Mouse (Mus musculus): ENCODE measurements around the gene Uckl1. TPM values are rescaled to one million over a fixed set of nuclear protein-coding genes. Genes with fewer than 3 reads are reported as not detected.

Gene Uckl1
- polyA plus RNA-seq, 1 experiment from 2014 or later = 73.6 TPM

DNA sequence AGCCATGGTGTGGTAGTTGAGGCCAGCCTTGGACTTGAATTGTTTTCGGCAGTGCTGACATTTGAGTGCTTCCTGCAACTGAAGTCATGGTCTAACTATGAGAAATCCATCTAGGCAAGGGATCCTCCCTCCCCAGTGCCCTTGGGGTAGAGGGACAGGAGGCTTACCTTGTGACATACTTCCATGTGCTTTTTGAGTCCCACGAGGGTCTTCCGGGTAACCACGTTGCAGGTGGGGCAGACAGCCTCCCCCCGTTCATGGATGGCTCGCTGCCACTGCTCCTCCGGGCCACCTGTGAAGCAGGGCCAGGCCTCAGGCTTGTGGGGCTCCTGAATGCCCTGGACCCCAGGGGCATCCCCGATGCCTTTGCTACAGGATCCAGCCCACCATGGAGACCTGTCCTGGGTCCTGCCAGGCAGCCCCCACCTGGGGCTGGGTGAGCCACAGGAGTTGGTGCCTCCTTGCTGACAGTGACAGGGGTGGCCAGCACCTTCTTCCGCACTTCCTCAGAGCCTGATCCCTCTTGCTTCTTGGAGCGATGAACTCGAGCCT, 3.6 kb upstream of the Uckl1 start:
- Histone ChIP-seq H3K27me3 (no peaks in the 10 kb centered on the region), H3K9ac (no peak overlapping the region), H3K4me2 (no peak overlapping the region), H3K36me3 (peaks cover 75% of the 10 kb centered on the region), H3K4me1 (replicated peaks) (peaks cover 27% of the 10 kb centered on the region), H3K9me3 (no peaks in the 10 kb centered on the region), H3K4me3 (no peak overlapping the region), H3K27ac (replicated peaks) (no peak overlapping the region)
- WGBS = 89% methylated on average over 11 of the region's 11 CpGs
- ATAC-seq (ENCODE audit: low read depth) = no peak

DNA sequence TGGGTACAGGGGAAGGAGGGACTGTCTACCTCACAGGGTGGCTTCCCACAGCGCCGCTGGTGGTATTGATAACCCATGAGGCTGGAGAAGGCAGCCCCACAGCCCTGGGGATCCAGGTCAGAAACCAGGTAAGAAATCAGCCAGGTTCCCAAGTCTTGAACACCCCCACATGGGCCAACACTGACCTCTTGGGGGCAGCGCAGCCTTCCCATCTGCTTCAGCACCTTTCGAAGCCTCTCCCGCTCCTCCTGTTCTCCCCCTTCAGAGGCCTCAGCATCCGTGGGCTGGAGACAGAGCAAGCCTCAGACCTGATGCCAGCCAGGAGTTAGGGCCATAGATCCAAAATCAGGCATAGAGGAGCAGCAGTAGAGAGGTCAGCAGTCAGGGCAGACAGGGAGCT, 3.1 kb upstream of the Uckl1 start:
- Histone ChIP-seq H3K4me3 (no peak overlapping the region), H3K9ac (no peak overlapping the region), H3K27me3 (no peaks in the 10 kb centered on the region), H3K4me1 (replicated peaks) (peaks cover 22% of the 10 kb centered on the region), H3K36me3 (peaks cover 80% of the 10 kb centered on the region), H3K4me2 (no peak overlapping the region), H3K27ac (replicated peaks) (no peak overlapping the region), H3K9me3 (no peaks in the 10 kb centered on the region)
- 81% methylated on average over 6 of the region's 6 CpGs for WGBS
- no peak for ATAC-seq (ENCODE audit: low read depth)

DNA sequence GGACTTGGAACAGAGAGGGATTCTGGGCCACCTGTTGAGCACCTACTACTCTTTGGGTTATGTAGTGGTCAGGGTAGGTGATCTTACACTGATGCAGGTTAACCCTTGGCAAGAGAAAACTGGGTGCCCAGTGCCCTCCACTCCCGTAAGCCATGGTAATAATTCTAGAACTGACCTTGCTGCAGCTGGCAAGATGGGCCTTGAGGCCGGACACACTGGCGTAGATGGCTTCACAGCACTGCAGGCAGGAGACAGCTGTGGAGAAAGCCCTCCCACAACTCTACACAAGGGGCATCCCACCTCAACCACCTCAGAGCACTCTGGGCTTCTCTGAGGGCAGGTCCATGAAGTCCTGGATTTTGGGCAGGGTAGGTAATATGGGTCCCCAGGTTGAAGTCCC, 1.4 kb upstream of the Uckl1 start:
- ATAC-seq (ENCODE audit: low read depth) = no peak
- 97% methylated on average over 3 of the region's 3 CpGs for WGBS
- H3K9ac ChIP-seq = no peak overlapping the region

DNA sequence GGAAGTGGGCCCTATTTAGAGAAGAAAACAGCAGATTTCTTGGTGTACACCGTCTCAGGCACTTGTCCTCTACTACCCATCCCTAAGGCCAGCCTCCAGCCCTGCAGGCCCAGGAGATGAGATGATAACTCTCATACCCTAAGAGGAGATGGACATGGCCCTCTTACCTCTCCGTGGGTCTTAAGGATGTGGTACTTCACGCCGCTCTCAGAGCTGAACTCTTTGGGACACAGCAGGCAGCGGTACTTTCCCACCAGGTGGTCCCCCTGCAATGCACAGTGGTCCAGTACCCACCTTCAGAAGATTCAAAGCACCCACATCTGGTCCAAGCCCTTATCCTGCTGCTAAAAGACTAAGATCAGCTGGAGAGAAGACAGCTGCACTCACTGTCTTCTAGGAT, 814 bp upstream of the Uckl1 start:
- ATAC-seq (ENCODE audit: low read depth) = no peak
- Histone ChIP-seq H3K9ac (no peak overlapping the region), H3K36me3 (peaks cover 79% of the 10 kb centered on the region), H3K4me3 (no peak overlapping the region), H3K27ac (replicated peaks) (no peak overlapping the region), H3K27me3 (no peaks in the 10 kb centered on the region), H3K9me3 (no peaks in the 10 kb centered on the region), H3K4me1 (replicated peaks) (peaks cover 19% of the 10 kb centered on the region), H3K4me2 (no peak overlapping the region)
- 92% methylated on average over 5 of the region's 5 CpGs for whole genome bisulfite sequencing

More for the DNA sequence above, 1.4 kb upstream of the Uckl1 start:
- Histone ChIP-seq H3K27ac (replicated peaks) (no peak overlapping the region), H3K36me3 (peaks cover 82% of the 10 kb centered on the region), H3K4me1 (replicated peaks) (peaks cover 21% of the 10 kb centered on the region), H3K4me2 (no peak overlapping the region), H3K27me3 (no peaks in the 10 kb centered on the region), H3K4me3 (no peak overlapping the region), H3K9me3 (no peaks in the 10 kb centered on the region)

DNA sequence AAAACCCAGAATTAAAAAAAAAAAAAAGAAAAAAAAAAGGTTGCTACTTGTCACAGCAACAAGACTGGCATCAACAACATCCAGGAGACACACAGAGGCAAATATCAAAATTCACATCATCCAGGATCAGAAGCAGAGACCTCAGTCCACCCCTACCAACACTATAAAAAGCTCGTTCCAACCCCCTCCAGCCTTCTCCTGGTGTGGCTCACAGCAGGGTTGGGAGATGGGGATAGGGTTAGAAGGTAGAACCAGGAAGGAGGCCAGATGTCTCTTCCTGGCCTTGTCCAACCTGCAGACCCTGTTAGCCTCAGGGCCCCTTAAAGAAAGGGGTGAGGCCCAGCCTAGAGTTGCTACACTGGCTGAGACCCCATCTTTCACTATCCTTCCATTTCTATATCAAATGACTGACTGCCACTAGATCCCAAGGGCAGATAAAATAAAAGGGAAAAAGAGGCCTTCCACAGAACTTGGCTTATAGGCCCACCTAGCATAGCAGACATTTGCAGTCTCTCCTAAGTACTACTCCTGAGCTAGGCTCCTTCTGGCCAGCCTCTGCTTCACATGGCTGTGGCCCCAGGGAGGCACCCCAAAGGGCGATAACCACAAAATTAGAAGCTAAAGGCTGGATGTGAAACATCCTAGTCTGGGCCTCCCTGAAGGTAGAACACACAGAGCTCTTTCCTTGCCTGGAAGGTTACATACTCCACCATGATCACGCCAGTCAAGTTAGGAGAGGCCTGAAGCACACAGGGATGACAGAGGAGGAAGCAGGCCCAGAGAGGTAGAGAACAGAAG, 1.0 kb downstream of the Uckl1 start:
- H3K27ac ChIP-seq (replicated peaks) = no peak overlapping the region
- no peaks in the 10 kb centered on the region for H3K9me3 ChIP-seq
- H3K4me1 ChIP-seq (replicated peaks) = peaks cover 29% of the 10 kb centered on the region
- no peak overlapping the region for H3K4me3 ChIP-seq
- no peak overlapping the region for H3K9ac ChIP-seq
- H3K36me3 ChIP-seq = peaks cover 61% of the 10 kb centered on the region
- H3K4me2 ChIP-seq = no peak overlapping the region
- ATAC-seq (ENCODE audit: low read depth) = no peak
- no peaks in the 10 kb centered on the region for H3K27me3 ChIP-seq
- 84% methylated on average over 3 of the region's 3 CpGs for WGBS

DNA sequence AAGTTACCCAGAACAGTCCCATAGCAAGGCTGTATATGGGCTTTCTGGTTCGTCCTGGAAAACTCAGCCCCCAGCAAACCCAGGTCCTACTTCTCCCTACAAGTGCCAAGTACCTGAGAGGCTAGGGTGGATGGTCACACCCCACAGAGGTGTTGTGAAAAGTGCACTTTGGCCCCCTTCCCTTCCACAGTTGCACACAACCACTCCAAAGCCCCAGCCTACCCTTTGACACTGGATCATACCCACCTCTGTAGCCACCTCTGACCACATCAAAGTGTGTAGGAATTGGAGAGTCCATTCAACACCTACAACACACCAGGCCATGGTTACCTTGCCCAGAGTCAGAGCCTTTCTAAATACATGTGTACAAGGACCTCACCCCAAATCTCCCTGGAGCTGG, 1.8 kb downstream of the Uckl1 start:
- peaks cover 53% of the 10 kb centered on the region for H3K36me3 ChIP-seq
- peaks cover 36% of the 10 kb centered on the region for H3K4me1 ChIP-seq (replicated peaks)
- no peaks in the 10 kb centered on the region for H3K9me3 ChIP-seq
- H3K9ac ChIP-seq = no peak overlapping the region
- H3K4me2 ChIP-seq = no peak overlapping the region
- no peaks in the 10 kb centered on the region for H3K27me3 ChIP-seq
- no peak for ATAC-seq (ENCODE audit: low read depth)
- H3K4me3 ChIP-seq = no peak overlapping the region
- no peak overlapping the region; the same call in 1 of the 2 replicates for H3K27ac ChIP-seq (replicated peaks)
- WGBS = 89% methylated on average over 1 of the region's 1 CpGs

DNA sequence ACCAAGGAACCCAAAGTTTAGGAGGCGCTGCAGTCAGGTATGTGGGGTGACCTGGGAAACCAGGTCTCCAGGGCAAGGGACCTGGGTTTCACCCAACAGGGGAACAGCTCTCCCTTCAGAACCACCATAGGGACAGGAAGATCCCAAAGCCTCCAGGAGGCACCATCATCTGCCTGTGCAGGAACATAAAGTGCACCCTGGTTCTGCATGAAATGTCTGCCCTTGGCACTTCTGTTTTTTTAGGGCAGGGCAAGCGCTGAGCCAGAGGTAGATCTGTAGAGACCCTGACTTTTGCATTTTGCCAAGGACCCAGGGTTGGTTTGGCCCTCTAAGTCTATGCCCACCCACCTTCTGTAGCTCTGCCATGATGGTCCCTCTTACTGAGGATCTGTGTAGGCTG, 2.3 kb downstream of the Uckl1 start:
- ATAC-seq (ENCODE audit: low read depth) = no peak
- Histone ChIP-seq H3K27ac (replicated peaks) (peak overlapping the region; percentile 94; the same call in 1 of the 2 replicates), H3K4me1 (replicated peaks) (peaks cover 42% of the 10 kb centered on the region), H3K4me2 (peak overlapping the region; percentile 82), H3K36me3 (peaks cover 48% of the 10 kb centered on the region), H3K9me3 (no peaks in the 10 kb centered on the region), H3K4me3 (peak overlapping the region; percentile 72), H3K27me3 (no peaks in the 10 kb centered on the region), H3K9ac (peak overlapping the region; percentile 93; the same call in 1 of the 2 replicates)
- WGBS = 78% methylated on average over 2 of the region's 2 CpGs

DNA sequence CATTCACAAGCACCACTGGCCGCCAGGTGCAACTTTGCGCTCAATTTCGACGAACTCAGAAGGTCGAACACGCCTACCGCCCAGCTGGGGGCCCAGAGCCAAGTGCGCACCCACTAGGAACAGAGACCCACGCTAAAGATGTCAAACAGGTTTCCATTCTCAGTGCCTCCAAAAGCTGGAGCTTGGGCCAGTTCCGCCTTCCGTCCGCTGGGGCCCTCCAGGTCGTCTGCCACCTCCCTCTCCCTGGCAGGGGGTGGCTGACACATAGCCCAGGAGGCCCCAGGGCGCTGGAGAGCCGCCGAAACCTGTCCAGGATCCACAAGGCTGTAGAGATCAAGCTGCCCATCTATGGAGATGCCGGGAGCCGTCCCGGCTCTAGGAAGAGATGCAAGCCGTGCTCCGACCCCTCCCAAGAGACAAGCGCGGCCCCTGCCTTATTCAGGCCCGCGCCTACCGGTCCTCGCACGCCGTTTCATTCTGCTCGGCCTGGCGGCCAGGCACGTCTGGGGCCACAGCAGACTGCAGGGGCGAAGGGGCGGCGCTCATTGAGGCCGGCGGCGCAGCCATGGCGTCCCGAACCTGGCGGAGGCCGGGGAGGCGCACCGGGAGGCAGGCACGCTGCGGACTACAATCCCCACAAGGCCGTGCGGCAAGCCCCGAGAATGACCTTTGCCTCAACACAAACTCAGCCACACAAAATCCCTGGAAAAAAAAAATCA, 3.1 kb downstream of the Uckl1 start:
- peak overlapping the region; percentile 72 for H3K4me3 ChIP-seq
- peaks cover 50% of the 10 kb centered on the region for H3K4me1 ChIP-seq (replicated peaks)
- no peaks in the 10 kb centered on the region for H3K27me3 ChIP-seq
- H3K9ac ChIP-seq = peak overlapping the region; percentile 93
- peak; percentile 79 for ATAC-seq (ENCODE audit: low read depth)
- WGBS = 1% methylated on average over 49 of the region's 49 CpGs
- H3K4me2 ChIP-seq = peak overlapping the region; percentile 82
- peak overlapping the region; percentile 94 for H3K27ac ChIP-seq (replicated peaks)
- H3K36me3 ChIP-seq = peaks cover 40% of the 10 kb centered on the region
- H3K9me3 ChIP-seq = no peaks in the 10 kb centered on the region

DNA sequence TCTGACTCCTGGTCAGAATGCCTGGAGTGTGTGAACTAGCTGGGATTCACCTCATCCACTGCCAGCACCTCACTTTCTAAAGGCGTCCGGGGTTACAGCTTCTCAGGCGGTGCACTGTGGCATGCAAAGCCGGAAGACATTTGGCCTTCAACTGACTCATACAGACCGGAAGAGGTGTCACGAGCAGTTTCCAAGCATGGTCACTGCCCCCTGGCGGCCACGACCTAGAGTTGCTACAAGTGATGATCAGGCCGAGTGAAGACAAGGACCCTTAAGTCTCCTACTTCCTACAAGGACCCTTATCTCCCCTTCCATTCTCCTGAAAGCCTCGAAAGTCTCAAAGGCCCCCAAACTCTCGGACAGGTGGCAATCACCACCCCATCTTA, 3.7 kb downstream of the Uckl1 start:
- peak; percentile 83 for ATAC-seq (ENCODE audit: low read depth)
- H3K27ac ChIP-seq (replicated peaks) = peak overlapping the region; percentile 94
- WGBS = 1% methylated on average over 11 of the region's 11 CpGs
- peak overlapping the region; percentile 72 for H3K4me3 ChIP-seq
- H3K36me3 ChIP-seq = peaks cover 34% of the 10 kb centered on the region
- no peaks in the 10 kb centered on the region for H3K27me3 ChIP-seq
- peak overlapping the region; percentile 93 for H3K9ac ChIP-seq
- peak overlapping the region; percentile 82 for H3K4me2 ChIP-seq
- peaks cover 52% of the 10 kb centered on the region for H3K4me1 ChIP-seq (replicated peaks)
- H3K9me3 ChIP-seq = no peaks in the 10 kb centered on the region

DNA sequence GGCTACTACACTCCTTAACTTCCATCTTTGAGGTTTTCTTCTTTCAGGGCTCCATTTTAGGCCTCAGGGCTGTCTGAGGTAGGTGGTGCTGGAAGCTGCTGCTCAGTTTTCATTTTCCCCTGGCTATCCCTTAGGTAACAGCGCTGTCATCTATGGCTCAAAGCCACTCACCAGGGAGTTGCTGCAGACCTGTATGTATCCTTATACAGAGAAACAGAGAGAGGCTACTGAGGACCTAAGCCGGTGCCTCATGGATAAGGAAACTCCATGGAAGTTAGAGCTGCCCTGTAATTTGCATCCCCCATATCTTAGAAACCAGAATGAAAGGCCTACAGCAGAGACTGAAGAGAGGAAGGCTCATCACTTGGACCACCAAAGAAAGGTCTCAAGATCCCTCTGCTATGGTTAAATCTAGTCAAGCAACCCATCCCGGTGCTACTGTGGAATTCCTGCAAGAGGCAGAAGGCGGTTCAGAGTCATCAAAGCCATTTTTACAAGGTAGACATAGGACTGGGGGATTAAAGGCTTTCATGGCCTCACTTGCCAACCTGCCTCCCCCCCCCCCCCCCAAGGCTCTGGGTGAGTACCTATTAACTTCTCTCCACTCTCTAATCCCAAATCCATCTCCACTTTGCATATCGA, 4.4 kb downstream of the Uckl1 start:
- no peak for ATAC-seq (ENCODE audit: low read depth)
- Histone ChIP-seq H3K36me3 (peaks cover 26% of the 10 kb centered on the region), H3K9ac (peak overlapping the region; percentile 60), H3K4me2 (peak overlapping the region; percentile 82), H3K4me3 (peak overlapping the region; percentile 72), H3K4me1 (replicated peaks) (peaks cover 52% of the 10 kb centered on the region), H3K9me3 (no peaks in the 10 kb centered on the region), H3K27ac (replicated peaks) (peak overlapping the region; percentile 94; the same call in 1 of the 2 replicates), H3K27me3 (no peaks in the 10 kb centered on the region)
- WGBS = 85% methylated on average over 5 of the region's 5 CpGs

DNA sequence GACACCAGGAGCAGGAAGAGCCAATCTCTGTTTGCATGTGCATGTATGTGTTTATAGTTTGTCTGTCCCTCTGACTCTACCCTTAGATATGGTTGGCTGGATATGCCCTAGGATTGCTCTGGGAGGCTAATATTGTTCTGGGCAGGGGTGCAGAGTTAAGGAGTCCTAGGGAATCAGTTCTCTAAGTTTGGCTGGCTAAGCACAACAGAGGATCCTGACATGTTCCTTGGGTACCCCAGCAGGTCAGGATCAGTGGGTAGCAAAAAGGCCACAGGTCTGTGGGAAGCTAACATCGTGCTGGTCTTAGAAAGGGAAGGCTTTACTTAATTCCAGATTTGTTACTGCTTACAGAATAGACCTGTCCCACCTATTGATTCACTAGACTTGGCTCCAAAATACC, 5.0 kb downstream of the Uckl1 start:
- no peak overlapping the region for H3K4me3 ChIP-seq
- no peaks in the 10 kb centered on the region for H3K27me3 ChIP-seq
- no peak overlapping the region for H3K27ac ChIP-seq (replicated peaks)
- H3K36me3 ChIP-seq = peaks cover 25% of the 10 kb centered on the region
- no peaks in the 10 kb centered on the region for H3K9me3 ChIP-seq
- peaks cover 52% of the 10 kb centered on the region for H3K4me1 ChIP-seq (replicated peaks)
- 100% methylated on average over 1 of the region's 1 CpGs for WGBS
- ATAC-seq (ENCODE audit: low read depth) = no peak
- H3K4me2 ChIP-seq = no peak overlapping the region
- H3K9ac ChIP-seq = peak overlapping the region; percentile 60; the same call in 1 of the 2 replicates

All from neural tube, embryonic 13.5 days (tissue).